Comparison of ENCODE assay signal across 17 mouse cellular contexts in the genomic region with DNA sequence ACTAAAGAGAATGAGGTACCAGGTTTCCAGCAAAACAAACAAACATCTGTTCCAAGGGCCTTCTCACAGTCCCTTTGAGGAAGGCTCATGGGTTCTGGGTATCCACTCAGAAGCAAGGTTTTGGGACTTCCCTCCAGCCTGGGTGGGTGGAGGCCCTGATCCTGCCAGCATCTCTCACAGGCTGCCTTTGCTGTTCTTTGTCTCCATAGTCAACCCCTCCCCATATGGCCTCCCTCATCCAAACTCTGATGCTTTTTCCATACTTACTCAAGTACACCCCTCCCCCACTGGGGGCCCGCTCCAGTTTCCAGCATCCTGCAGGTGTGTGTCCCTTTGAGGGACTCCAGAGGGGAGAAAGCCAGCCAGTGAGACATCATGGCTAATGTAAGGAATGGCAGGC. TPM values are rescaled to one million over a fixed set of nuclear protein-coding genes. Genes with fewer than 3 reads are reported as not detected.
DNase-seq lines count a peak whose midpoint lies in the region; ATAC-seq and TF ChIP-seq lines count a peak whose summit lies in the region.
"Had no signal": no experiment of that assay in that cellular context is flagged by ENCODE, and none has a peak within 500 bp of the region (broad histone marks: within the 10 kb centered on the region; RNA-seq: fewer than 3 reads in every experiment).

No protein-coding gene starts in this region.

- 54% methylated on average over 1 of the region's 1 CpGs for WGBS in forebrain, embryonic 10.5 days
- WGBS in forebrain, embryonic 11.5 days: 52% methylated on average over 1 of the region's 1 CpGs
- 27% methylated on average over 1 of the region's 1 CpGs for WGBS in lung, embryonic 15.5 days
- 76% methylated on average over 1 of the region's 1 CpGs for WGBS in limb, embryonic 10.5 days
- 63% methylated on average over 1 of the region's 1 CpGs for WGBS in liver, embryonic 11.5 days

- no peak overlapping the region for H3K9ac ChIP-seq in forebrain, embryonic 11.5 days (ENCODE audit: low read length)
- no peak overlapping the region for H3K9ac ChIP-seq in lung, embryonic 15.5 days
- H3K9ac ChIP-seq in liver, embryonic 11.5 days (ENCODE audit: low read depth, low read length): no peak overlapping the region
- H3K9ac ChIP-seq: liver, embryonic 14.5 days had no signal

- peaks cover 17% of the 10 kb centered on the region for H3K27me3 ChIP-seq in forebrain, embryonic 10.5 days (ENCODE audit: poor library complexity, severe bottlenecking)
- H3K27me3 ChIP-seq in forebrain, embryonic 11.5 days (ENCODE audit: control insufficient read depth, insufficient read depth, low read length): no peaks in the 10 kb centered on the region
- H3K27me3 ChIP-seq in lung, embryonic 15.5 days: no peaks in the 10 kb centered on the region
- no peaks in the 10 kb centered on the region for H3K27me3 ChIP-seq in limb, embryonic 10.5 days (ENCODE audit: low read depth, poor library complexity, severe bottlenecking)
- H3K27me3 ChIP-seq in liver, embryonic 11.5 days (replicated peaks; ENCODE audit: control insufficient read depth, insufficient read depth, low read length): no peaks in the 10 kb centered on the region
- H3K27me3 ChIP-seq: heart, embryonic 13.5 days had no signal

- H3K9me3 ChIP-seq in forebrain, embryonic 10.5 days: no peaks in the 10 kb centered on the region
- no peaks in the 10 kb centered on the region for H3K9me3 ChIP-seq in forebrain, embryonic 11.5 days (ENCODE audit: control insufficient read depth, low read length)
- no peaks in the 10 kb centered on the region for H3K9me3 ChIP-seq in lung, embryonic 15.5 days
- no peaks in the 10 kb centered on the region for H3K9me3 ChIP-seq in limb, embryonic 10.5 days (replicated peaks)
- H3K9me3 ChIP-seq in liver, embryonic 11.5 days (ENCODE audit: control insufficient read depth, low read length): no peaks in the 10 kb centered on the region
- H3K9me3 ChIP-seq: heart, embryonic 13.5 days had no signal

- no peak for TF ChIP-seq POLR2A in bone marrow macrophage, adult 2 months (IDR thresholded peaks at IDR 0.05; ENCODE audit: borderline replicate concordance, low read depth, low read length)

- H3K4me1 ChIP-seq in forebrain, embryonic 10.5 days: peaks cover 60% of the 10 kb centered on the region
- peaks cover 9% of the 10 kb centered on the region for H3K4me1 ChIP-seq in forebrain, embryonic 11.5 days (replicated peaks; ENCODE audit: control insufficient read depth, insufficient read depth, low read length)
- peaks cover 30% of the 10 kb centered on the region for H3K4me1 ChIP-seq in lung, embryonic 15.5 days
- H3K4me1 ChIP-seq in bone marrow macrophage, adult 2 months (ENCODE audit: control insufficient read depth, insufficient read depth, low read length): peaks cover 42% of the 10 kb centered on the region
- H3K4me1 ChIP-seq in limb, embryonic 10.5 days: peaks cover 70% of the 10 kb centered on the region
- peaks cover 18% of the 10 kb centered on the region for H3K4me1 ChIP-seq in liver, embryonic 11.5 days (replicated peaks; ENCODE audit: control insufficient read depth, insufficient read depth, low read length)

- ATAC-seq in forebrain, embryonic 11.5 days (replicated peaks; ENCODE audit: low FRiP score): no peak
- ATAC-seq in lung, embryonic 15.5 days (ENCODE audit: borderline replicate concordance, extremely low read depth, low FRiP score, low TSS enrichment): no peak
- ATAC-seq in liver, embryonic 11.5 days (replicated peaks; ENCODE audit: low FRiP score): no peak
- ATAC-seq: hindbrain, embryonic 16.5 days; intestine, embryonic 16.5 days; midbrain, embryonic 16.5 days had no signal

- H3K36me3 ChIP-seq in forebrain, embryonic 10.5 days (replicated peaks): peaks cover 10% of the 10 kb centered on the region
- H3K36me3 ChIP-seq in forebrain, embryonic 11.5 days (ENCODE audit: control insufficient read depth, insufficient read depth, low read length): no peaks in the 10 kb centered on the region
- H3K36me3 ChIP-seq in lung, embryonic 15.5 days: 0 out of 2 replicates have a peak, but pooled peaks cover 3% of the 10 kb centered on the region
- H3K36me3 ChIP-seq in limb, embryonic 10.5 days: peaks cover 14% of the 10 kb centered on the region
- H3K36me3 ChIP-seq in liver, embryonic 11.5 days (ENCODE audit: control insufficient read depth, insufficient read depth, low read length): peaks cover 4% of the 10 kb centered on the region

- TF ChIP-seq CTCF in bone marrow macrophage, adult 2 months (IDR thresholded peaks at IDR 0.05; ENCODE audit: low read depth, low read length): no peak

- no peak overlapping the region for H3K4me2 ChIP-seq in forebrain, embryonic 11.5 days (ENCODE audit: low read depth, low read length, severe bottlenecking)
- H3K4me2 ChIP-seq in lung, embryonic 15.5 days: peak overlapping the region; percentile 99; the same call in 1 of the 2 replicates
- H3K4me2 ChIP-seq in liver, embryonic 11.5 days: no peak overlapping the region

- no peak for DNase-seq in forebrain, embryonic 10.5 days (ENCODE audit: extremely low spot score, low spot score)
- DNase-seq in forebrain, embryonic 11.5 days (ENCODE audit: low spot score): no peak
- DNase-seq in lung, postnatal 10 days: no peak
- no peak for DNase-seq in limb, embryonic 10.5 days (ENCODE audit: low spot score)
- DNase-seq in urinary bladder, postnatal 14 days (ENCODE audit: low spot score): no peak
- no peak for DNase-seq in liver, embryonic 11.5 days (ENCODE audit: low spot score)
- DNase-seq: adrenal gland, postnatal 25 days; cerebellum, postnatal 36 days; right cerebral cortex, postnatal 4 days had no signal

- peak overlapping the region; percentile 97 for H3K27ac ChIP-seq in forebrain, embryonic 10.5 days
- no peak overlapping the region for H3K27ac ChIP-seq in forebrain, embryonic 11.5 days (ENCODE audit: low read depth, low read length)
- H3K27ac ChIP-seq in lung, embryonic 15.5 days: peak overlapping the region; percentile 98; the same call in 1 of the 2 replicates
- H3K27ac ChIP-seq in bone marrow macrophage, adult 2 months (ENCODE audit: insufficient read depth, low read depth, low read length): peak overlapping the region; percentile 90
- peak overlapping the region; percentile 98 for H3K27ac ChIP-seq in limb, embryonic 10.5 days
- no peak overlapping the region for H3K27ac ChIP-seq in liver, embryonic 11.5 days (ENCODE audit: low read depth, low read length)
- H3K27ac ChIP-seq: liver, embryonic 14.5 days; stomach, postnatal 0 days had no signal

- 0 out of 2 replicates have a peak overlapping the region, but pooled peaks have one; percentile 7 for H3K4me3 ChIP-seq in forebrain, embryonic 10.5 days
- no peak overlapping the region for H3K4me3 ChIP-seq in forebrain, embryonic 11.5 days (ENCODE audit: low read depth, low read length)
- no peak overlapping the region for H3K4me3 ChIP-seq in lung, embryonic 15.5 days
- H3K4me3 ChIP-seq in bone marrow macrophage, adult 2 months (ENCODE audit: insufficient read depth, low read length): no peak overlapping the region
- peak overlapping the region; percentile 95 for H3K4me3 ChIP-seq in limb, embryonic 10.5 days
- H3K4me3 ChIP-seq in liver, embryonic 11.5 days (ENCODE audit: low read depth, low read length): no peak overlapping the region

RNA-seq across cellular contexts. Expression of a gene that starts 2.2 kb away (rescaled TPM):
- polyA plus RNA-seq in forebrain, embryonic 10.5 days (2016; fragmentation: Nextera tagmentation; extraction: Ambion mirVana): 17.6 and 18.9 TPM in 2 replicates
- 26.8 and 27.6 TPM in 2 replicates for polyA plus RNA-seq in forebrain, embryonic 11.5 days (2014; fragmentation: Nextera tagmentation; extraction: Ambion mirVana)
- 16.5 and 17.5 TPM in 2 replicates for polyA plus RNA-seq in lung, embryonic 15.5 days (2015; fragmentation: Nextera tagmentation; extraction: Ambion mirVana)
- polyA plus RNA-seq in bone marrow macrophage, adult 2 months (2012; ENCODE audit: insufficient read depth, insufficient read length, missing spikeins): 122 and 129 TPM in 2 replicates
- polyA plus RNA-seq in limb, embryonic 10.5 days (2016; fragmentation: Nextera tagmentation; extraction: Ambion mirVana): 43.1 and 44.9 TPM in 2 replicates
- 17.8 and 18.1 TPM in 2 replicates for polyA plus RNA-seq in liver, embryonic 11.5 days (2014; fragmentation: Nextera tagmentation; extraction: Ambion mirVana)

Comparison
In these comparisons a context has a peak if more than half of its experiments do, and no peak if none do; other contexts are left out.
1. H3K27ac ChIP-seq: peak in forebrain, embryonic 10.5 days (single experiment), lung, embryonic 15.5 days (single experiment), bone marrow macrophage, adult 2 months (single experiment) and limb, embryonic 10.5 days (single experiment); none in forebrain, embryonic 11.5 days (single experiment) and liver, embryonic 11.5 days (single experiment).
2. H3K4me3 ChIP-seq: peak in forebrain, embryonic 10.5 days (single experiment) and limb, embryonic 10.5 days (single experiment); none in forebrain, embryonic 11.5 days (single experiment), lung, embryonic 15.5 days (single experiment), bone marrow macrophage, adult 2 months (single experiment) and liver, embryonic 11.5 days (single experiment).